ENCODE assay signal across 10 mouse cellular contexts in the genomic region with DNA sequence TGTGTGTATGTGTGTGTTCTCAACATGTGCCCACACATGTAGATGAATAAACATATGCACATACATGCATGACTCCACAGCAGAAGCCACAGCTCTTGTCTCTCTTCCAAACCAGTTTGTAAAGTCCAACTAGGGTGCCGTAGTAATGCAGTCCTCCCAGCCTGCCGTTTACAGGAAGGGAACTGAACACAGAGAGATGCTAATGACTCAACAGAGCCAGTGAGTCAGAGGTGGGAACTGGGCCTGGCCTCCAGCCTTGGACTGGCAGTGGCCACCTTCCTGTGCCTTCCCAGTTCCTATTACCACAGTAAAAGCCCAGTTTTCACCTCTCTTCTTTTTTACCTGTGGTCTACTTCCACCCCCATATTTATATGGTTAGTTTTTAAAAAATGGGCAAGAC. TPM values are rescaled to one million over a fixed set of nuclear protein-coding genes. Genes with fewer than 3 reads are reported as not detected.
DNase-seq lines count a peak whose midpoint lies in the region; ATAC-seq and TF ChIP-seq lines count a peak whose summit lies in the region.
"Had no signal": no experiment of that assay in that cellular context is flagged by ENCODE, and none has a peak within 500 bp of the region (broad histone marks: within the 10 kb centered on the region; RNA-seq: fewer than 3 reads in every experiment).

No protein-coding gene starts in this region.

- no peak overlapping the region for H3K4me2 ChIP-seq in midbrain, embryonic 15.5 days

- TF ChIP-seq POLR2A in bone marrow macrophage, adult 2 months (IDR thresholded peaks at IDR 0.05; ENCODE audit: borderline replicate concordance, low read depth, low read length): no peak

- ATAC-seq in CD4-positive, CD25-positive, alpha-beta regulatory T cell, adult 4 months: peak; percentile 48
- ATAC-seq in midbrain, embryonic 15.5 days (replicated peaks): no peak

- TF ChIP-seq CTCF in bone marrow macrophage, adult 2 months (IDR thresholded peaks at IDR 0.05; ENCODE audit: low read depth, low read length): no peak

- H3K4me3 ChIP-seq in heart, embryonic 10.5 days: no peak overlapping the region
- H3K4me3 ChIP-seq in bone marrow macrophage, adult 2 months (ENCODE audit: insufficient read depth, low read length): no peak overlapping the region
- no peak overlapping the region for H3K4me3 ChIP-seq in midbrain, embryonic 15.5 days
- H3K4me3 ChIP-seq: erythroblast, embryonic 14.5 days had no signal

- peaks cover 44% of the 10 kb centered on the region for H3K4me1 ChIP-seq in heart, embryonic 10.5 days
- peaks cover 65% of the 10 kb centered on the region for H3K4me1 ChIP-seq in bone marrow macrophage, adult 2 months (ENCODE audit: control insufficient read depth, insufficient read depth, low read length)
- peaks cover 28% of the 10 kb centered on the region for H3K4me1 ChIP-seq in midbrain, embryonic 15.5 days

- no peak overlapping the region for H3K9ac ChIP-seq in midbrain, embryonic 15.5 days

- intact Hi-C loops in heart, postnatal 36 days (cut with DNase I): no loop called here

- H3K27ac ChIP-seq in heart, embryonic 10.5 days: no peak overlapping the region
- H3K27ac ChIP-seq in bone marrow macrophage, adult 2 months (ENCODE audit: insufficient read depth, low read depth, low read length): peak overlapping the region; percentile 29; the same call in 1 of the 2 replicates
- H3K27ac ChIP-seq in midbrain, embryonic 15.5 days: no peak overlapping the region

- no peaks in the 10 kb centered on the region for H3K36me3 ChIP-seq in heart, embryonic 10.5 days
- no peaks in the 10 kb centered on the region for H3K36me3 ChIP-seq in midbrain, embryonic 15.5 days (replicated peaks)

- H3K27me3 ChIP-seq in heart, embryonic 10.5 days (ENCODE audit: insufficient read depth, poor library complexity, severe bottlenecking): no peaks in the 10 kb centered on the region
- H3K27me3 ChIP-seq in midbrain, embryonic 15.5 days (replicated peaks): no peaks in the 10 kb centered on the region

- peak; percentile 47 to 71 for DNase-seq in heart, adult 18-20 months
- no peak for DNase-seq in heart, embryonic 10.5 days (ENCODE audit: low spot score)
- peak; percentile 31 to 37 for DNase-seq in heart, postnatal 36 days
- DNase-seq in liver: no peak
- no peak for DNase-seq in frontal cortex, postnatal 25 days (ENCODE audit: low spot score in 2 of 2)
- DNase-seq: right cerebral cortex, postnatal 25 days had no signal

- WGBS in heart, embryonic 10.5 days: 51% methylated on average over 2 of the region's 2 CpGs
- WGBS in midbrain, embryonic 15.5 days: 71% methylated on average over 2 of the region's 2 CpGs

- no peaks in the 10 kb centered on the region for H3K9me3 ChIP-seq in heart, embryonic 10.5 days
- H3K9me3 ChIP-seq in midbrain, embryonic 15.5 days: no peaks in the 10 kb centered on the region

RNA-seq across cellular contexts. Expression of a gene that starts 46.9 kb away (rescaled TPM):
- 10 to 100 TPM; 30.6 to 32.2 TPM for total RNA-seq in heart, adult 18-20 months (2021)
- polyA plus RNA-seq in heart, embryonic 10.5 days (2016; fragmentation: Nextera tagmentation; extraction: Ambion mirVana): 12.9 and 20.8 TPM in 2 replicates
- 100 to 1,000 TPM in 1 of 2 experiments, 10 to 100 TPM in 1; 71.9 to 106 TPM for polyA plus RNA-seq in CD4-positive, CD25-positive, alpha-beta regulatory T cell, adult 4 months (2017; shearing (Covaris generic))
- polyA plus RNA-seq in bone marrow macrophage, adult 2 months (2012; ENCODE audit: insufficient read depth, insufficient read length, missing spikeins): 30.7 and 35.5 TPM in 2 replicates
- total RNA-seq in heart, postnatal 36 days (2021): 10 to 100 TPM; 32.1 to 35.1 TPM
- polyA plus RNA-seq in midbrain, embryonic 15.5 days (2015; fragmentation: Nextera tagmentation; extraction: Ambion mirVana): 70.3 and 71.0 TPM in 2 replicates

Comparison
In these comparisons a context has a peak if more than half of its experiments do, and no peak if none do; other contexts are left out.
1. DNase-seq: peak in heart, adult 18-20 months (2 of 2) and heart, postnatal 36 days (2 of 2); none in heart, embryonic 10.5 days (single experiment), liver (single experiment) and frontal cortex, postnatal 25 days (0 of 2).